Mouse (Mus musculus) B cell, adult (primary cell): Measurements from ENCODE around the gene Olfr612. TPM values are rescaled to one million over a fixed set of nuclear protein-coding genes. Genes with fewer than 3 reads are reported as not detected.

Source experiments
- total RNA-seq: library from RNA; stranded (reverse); gene quantifications from 4 replicates; pipeline ENCODE4 v1.2.4, GENCODE M21; 2023; ENCODE audit not compliant: inconsistent age

The Olfr612 gene
- not detected in 4 replicates for total RNA-seq

GRCm38 (mm10) chr7:103542617-103543016, at the start of gene Olfr612:
Gene Olfr612 (minus strand): TSS chr7:103542717.

DNA sequence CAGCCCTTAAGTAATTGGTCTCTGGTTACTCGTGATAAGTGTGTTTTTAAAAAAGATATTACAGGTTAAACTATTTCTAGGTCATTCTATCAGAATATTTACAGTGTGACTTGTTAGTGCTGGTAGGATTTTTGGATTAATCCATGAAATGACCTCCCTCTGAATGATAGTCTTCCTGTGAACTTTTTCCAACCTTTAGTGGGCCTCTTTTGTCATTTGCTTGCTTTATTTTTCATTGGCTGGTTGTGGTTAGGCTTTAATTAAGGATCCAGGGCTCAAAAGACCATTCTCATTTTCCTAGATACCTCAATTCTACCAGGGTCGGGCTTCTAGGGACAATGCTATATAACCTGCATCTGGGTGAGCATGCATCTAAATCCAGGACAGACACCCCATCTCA, 47.3 kb upstream of the Olfr612 start, which contains the start of gene Olfr618:
Gene Olfr618, plus strand, starts transcription at position 301 of the 400 bp plus-strand sequence.

GRCm38 (mm10) chr7:103572761-103573160, 30.2 kb upstream of the Olfr612 start, which contains the start of gene Olfr617:
Gene Olfr617 (plus strand): TSS chr7:103573061.

DNA sequence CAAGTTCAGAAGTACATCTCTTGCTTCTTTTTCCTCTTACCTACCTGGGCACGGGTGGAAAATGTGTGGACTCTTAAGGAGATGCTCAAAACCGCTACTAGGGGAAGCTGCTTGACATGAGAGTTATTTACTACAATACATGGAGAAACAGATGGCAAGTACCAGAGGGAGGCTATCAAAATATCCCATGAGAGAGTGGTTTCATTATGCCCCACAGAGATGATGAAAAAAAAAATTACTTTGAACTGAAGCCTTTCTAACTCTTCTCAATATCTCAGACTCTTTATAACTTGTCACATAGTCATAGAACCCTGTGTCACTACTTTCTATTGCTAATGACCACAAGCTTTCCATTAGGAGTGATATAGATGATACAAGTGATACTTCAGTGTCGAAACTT, 26.5 kb upstream of the Olfr612 start, which contains the start of gene Olfr616:
Gene Olfr616, minus strand, starts transcription at position 101 of the 400 bp plus-strand sequence.

DNA sequence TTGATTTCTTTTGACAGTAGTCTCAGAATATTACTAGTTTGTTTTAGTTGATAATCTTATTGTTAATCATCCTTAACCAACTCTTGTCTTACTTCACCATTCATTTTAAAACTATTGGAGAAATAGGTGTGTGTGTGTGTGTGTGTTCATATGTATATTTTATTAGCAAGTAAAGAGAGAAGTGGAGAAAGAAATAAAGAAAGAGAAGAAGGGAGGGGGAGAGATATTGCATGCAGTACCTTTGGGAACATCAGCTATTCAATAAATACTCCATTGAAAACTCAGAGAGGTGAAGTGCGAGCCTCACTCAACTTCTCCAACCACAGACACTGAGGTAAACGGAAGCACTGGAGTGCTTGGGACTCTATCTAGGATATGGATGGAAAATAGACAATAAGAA, 13.3 kb upstream of the Olfr612 start, which contains the start of gene Olfr615:
Gene Olfr615, plus strand, starts transcription at position 301 of the 400 bp plus-strand sequence.

DNA sequence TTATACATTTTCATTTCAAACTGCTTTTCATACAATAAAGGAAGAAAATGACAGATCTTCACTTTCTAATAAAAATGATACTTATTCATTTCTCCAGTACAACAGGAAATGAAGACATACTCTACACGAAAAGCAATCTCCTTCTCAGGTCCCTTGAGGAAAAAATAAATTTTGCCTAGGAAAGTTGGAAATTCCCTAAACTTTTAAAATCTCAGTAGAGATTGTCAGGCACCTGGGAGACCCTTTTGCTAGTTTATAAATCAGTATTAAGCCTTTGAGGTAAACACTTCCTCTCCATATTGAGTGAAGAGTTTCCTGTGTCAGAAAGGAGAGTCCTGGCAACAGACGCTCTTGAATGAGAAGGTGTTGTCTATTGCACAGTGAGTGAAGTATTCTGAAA, 5.3 kb upstream of the Olfr612 start, which contains the start of gene Olfr613:
Gene Olfr613, plus strand, starts transcription at position 301 of the 400 bp plus-strand sequence.

DNA sequence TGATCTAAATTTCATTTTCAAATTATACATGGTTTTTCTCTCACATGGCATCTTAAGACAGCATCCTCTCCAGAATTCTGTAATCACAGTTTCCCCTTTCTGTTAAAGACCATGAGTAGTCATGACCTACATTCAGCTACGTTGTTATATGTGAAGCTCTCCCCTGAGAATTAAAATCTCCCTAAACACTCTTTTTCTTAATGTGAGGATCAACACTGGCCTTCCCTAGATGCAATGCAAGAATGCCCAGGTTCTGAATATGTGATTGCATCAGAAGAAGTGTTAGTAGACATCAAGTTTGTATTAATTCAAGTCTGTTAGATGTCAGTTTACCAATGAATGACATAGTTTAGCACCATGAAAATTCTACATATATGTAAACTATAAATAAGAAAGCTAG, 21.8 kb downstream of the Olfr612 start, which contains the start of gene Olfr611:
Gene Olfr611, minus strand, starts transcription at position 101 of the 400 bp plus-strand sequence.

GRCm38 (mm10) chr7:103512022-103512421, 30.5 kb downstream of the Olfr612 start, which contains the start of gene Olfr610:
Gene Olfr610 (minus strand): TSS chr7:103512122.

DNA sequence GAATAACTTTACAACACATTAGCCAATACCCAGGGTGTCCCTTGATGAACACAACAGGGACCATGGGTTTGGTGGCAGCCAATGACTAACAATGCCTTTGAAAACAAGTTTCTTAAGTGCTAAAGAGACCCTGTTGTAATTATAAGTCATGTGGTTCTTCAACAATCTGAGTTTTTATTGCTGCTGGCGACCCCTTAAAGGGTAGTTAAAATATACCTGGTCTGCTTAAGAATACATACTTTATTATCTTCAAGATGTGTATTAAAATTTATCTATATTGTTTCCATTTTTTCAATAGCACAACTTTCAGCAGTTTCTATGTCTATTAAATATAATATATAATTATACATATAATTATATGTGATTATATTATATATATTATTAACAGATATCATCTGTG, 44.6 kb downstream of the Olfr612 start, which contains the start of gene Olfr609:
Gene Olfr609, minus strand, starts transcription at position 101 of the 400 bp plus-strand sequence.

Other genes with a start within 250 kb of the Olfr612 start
- gene Olfr596, start 237.1 kb downstream of the Olfr612 start, total RNA-seq = not detected in 4 replicates
- not detected in 4 replicates for gene Olfr597, start 226.4 kb downstream of the Olfr612 start, total RNA-seq
- gene Olfr598, start 219.1 kb downstream of the Olfr612 start, total RNA-seq = not detected in 4 replicates
- gene Olfr599, start 206.8 kb downstream of the Olfr612 start, total RNA-seq = not detected in 4 replicates
- not detected in 4 replicates for gene Olfr600, start 193.0 kb downstream of the Olfr612 start, total RNA-seq
- gene Olfr601, start 180.1 kb downstream of the Olfr612 start, total RNA-seq = not detected in 4 replicates
- not detected in 4 replicates for gene Olfr603, start 156.5 kb downstream of the Olfr612 start, total RNA-seq
- not detected in 4 replicates for gene Usp17lc, start 127.6 kb downstream of the Olfr612 start, total RNA-seq
- not detected in 4 replicates for gene Olfr605, start 97.3 kb downstream of the Olfr612 start, total RNA-seq
- gene Olfr606, start 93.7 kb downstream of the Olfr612 start, total RNA-seq = not detected in 4 replicates
- gene Olfr607, start 78.6 kb downstream of the Olfr612 start, total RNA-seq = not detected in 4 replicates
- gene Olfr608, start 72.8 kb downstream of the Olfr612 start, total RNA-seq = not detected in 4 replicates
- gene Olfr609, start 44.7 kb downstream of the Olfr612 start, total RNA-seq = not detected in 4 replicates
- not detected in 4 replicates for gene Olfr610, start 30.6 kb downstream of the Olfr612 start, total RNA-seq
- not detected in 4 replicates for gene Olfr611, start 21.9 kb downstream of the Olfr612 start, total RNA-seq
- not detected in 4 replicates for gene Olfr613, start 5.4 kb upstream of the Olfr612 start, total RNA-seq
- not detected in 4 replicates for gene Olfr615, start 13.4 kb upstream of the Olfr612 start, total RNA-seq
- gene Olfr616, start 26.4 kb upstream of the Olfr612 start, total RNA-seq = not detected in 4 replicates
- gene Olfr617, start 30.3 kb upstream of the Olfr612 start, total RNA-seq = not detected in 4 replicates
- not detected in 4 replicates for gene Olfr618, start 47.4 kb upstream of the Olfr612 start, total RNA-seq
- not detected in 4 replicates for gene Olfr619, start 57.9 kb upstream of the Olfr612 start, total RNA-seq
- not detected in 4 replicates for gene Olfr620, start 69.8 kb upstream of the Olfr612 start, total RNA-seq
- gene Olfr622, start 100.0 kb upstream of the Olfr612 start, total RNA-seq = not detected in 4 replicates
- not detected in 4 replicates for gene Olfr623, start 121.0 kb upstream of the Olfr612 start, total RNA-seq
- gene Olfr624, start 128.5 kb upstream of the Olfr612 start, total RNA-seq = not detected in 4 replicates
- not detected in 4 replicates for gene Olfr625-ps1, start 140.0 kb upstream of the Olfr612 start, total RNA-seq
- not detected in 4 replicates for gene Olfr243, start 172.0 kb upstream of the Olfr612 start, total RNA-seq
- gene Olfr628, start 187.7 kb upstream of the Olfr612 start, total RNA-seq = not detected in 4 replicates
- gene Olfr629, start 202.2 kb upstream of the Olfr612 start, total RNA-seq = not detected in 4 replicates
- not detected in 4 replicates for gene Olfr630, start 214.6 kb upstream of the Olfr612 start, total RNA-seq
- not detected in 4 replicates for gene Olfr69, start 228.9 kb upstream of the Olfr612 start, total RNA-seq
- gene Olfr68, start 237.0 kb upstream of the Olfr612 start, total RNA-seq = not detected in 4 replicates
- gene Olfr67, start 249.1 kb upstream of the Olfr612 start, total RNA-seq = not detected in 4 replicates